Mouse (Mus musculus): ENCODE results near the gene Hrasls.

Hrasls gene

DNA sequence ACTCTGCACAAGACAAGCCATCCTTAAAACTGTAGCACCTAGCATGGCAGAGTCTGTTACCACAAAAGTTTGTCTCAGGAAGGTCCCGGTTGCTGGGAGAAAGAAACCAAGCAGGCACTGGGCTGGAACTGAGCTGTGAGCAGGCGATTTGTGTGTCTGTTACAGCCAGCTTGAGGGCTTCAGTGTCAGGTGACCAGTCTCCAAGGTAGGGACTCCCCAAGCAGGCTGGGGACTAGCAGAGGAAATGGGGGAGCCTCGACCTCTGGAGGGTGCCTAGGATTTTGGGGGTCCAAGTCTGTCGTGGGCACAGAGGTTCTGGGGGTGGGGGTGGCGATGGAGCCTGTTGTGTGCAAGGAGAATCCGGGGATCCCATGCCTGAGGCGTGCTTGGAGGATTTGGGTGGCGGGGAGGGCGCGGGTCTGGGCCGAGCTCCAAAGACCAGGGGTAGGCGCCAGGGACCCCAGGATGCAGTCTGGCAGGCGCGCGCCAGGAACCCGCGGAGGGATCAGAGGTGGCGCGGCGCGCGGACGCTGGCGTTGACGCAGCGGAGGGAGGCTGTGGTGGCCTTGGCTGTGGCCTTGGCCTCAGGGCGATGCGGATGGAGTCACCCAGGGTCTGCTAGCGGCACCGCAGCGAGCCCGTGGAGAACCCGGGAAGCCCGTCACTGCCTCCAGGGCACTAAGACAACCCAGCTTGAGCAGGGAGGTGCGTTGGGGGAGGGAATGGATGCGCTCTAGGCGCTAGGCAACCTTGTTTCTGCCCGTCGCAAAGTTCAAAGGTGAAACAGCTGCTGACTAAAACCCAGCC lies at the start of gene Hrasls:
Gene Hrasls, plus strand, starts transcription at position 91 of the 807 bp plus-strand sequence.
- DNase-seq = peak; percentile 62 to 73

DNA sequence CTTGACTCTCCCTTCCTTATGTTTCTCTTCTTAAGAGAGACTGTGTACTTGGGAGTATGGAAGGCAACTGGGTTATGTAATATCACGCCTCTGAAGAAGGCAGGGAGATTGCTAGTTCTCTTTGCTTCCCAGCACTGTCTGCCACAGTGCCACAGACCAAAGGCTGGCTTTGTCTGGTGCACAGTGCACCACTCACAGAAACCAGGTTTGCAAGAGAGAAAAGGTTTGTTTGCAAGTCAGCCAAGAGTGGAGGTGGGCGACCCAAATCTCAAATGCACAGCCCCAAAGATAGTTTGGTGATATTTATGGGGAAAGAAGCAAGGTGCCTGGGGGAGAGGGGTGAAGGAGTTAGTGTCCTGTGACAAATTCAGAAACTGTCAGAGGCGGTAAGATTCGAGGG lies 47.2 kb upstream of the Hrasls start:
- no peak for DNase-seq

DNA sequence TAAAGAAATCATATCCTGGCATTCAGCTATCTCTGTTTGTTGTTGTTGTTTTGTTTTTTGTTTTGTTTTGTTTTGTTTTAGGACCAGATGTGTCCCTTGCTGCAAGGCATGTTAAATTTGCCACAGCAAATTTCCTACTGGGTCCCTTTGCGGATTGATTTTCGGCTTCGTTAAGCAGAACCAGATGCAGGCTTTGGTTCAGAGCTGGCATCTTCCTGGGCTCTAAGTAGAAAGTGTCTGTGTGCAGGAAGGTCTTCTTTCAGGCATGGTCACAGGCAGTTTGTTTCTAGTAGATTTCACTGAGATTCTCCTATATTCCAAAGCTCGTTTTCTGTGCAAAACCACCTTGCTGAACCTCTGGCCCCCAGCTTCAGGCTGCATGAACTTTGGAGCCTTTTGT lies 42.4 kb upstream of the Hrasls start:
- no peak for DNase-seq

DNA sequence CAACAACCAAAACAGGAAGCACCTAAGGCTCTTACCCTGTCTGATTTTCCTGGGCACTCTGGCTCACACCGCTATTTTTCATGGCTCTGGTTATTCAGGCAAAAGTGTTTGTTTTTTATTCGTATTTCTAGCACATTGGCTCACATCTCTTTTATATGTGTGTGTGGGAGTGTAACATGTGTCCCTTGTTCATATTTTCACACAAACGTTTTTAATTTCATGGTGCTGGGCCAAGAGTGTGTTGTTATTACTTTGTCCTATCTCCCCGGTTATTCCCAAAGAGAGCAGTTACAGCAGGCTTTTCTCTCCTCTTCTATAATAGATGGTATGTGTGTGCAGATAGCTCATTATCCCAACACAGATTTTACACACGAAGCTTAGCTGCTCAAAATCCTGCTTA lies 37.8 kb upstream of the Hrasls start:
- no peak for DNase-seq

DNA sequence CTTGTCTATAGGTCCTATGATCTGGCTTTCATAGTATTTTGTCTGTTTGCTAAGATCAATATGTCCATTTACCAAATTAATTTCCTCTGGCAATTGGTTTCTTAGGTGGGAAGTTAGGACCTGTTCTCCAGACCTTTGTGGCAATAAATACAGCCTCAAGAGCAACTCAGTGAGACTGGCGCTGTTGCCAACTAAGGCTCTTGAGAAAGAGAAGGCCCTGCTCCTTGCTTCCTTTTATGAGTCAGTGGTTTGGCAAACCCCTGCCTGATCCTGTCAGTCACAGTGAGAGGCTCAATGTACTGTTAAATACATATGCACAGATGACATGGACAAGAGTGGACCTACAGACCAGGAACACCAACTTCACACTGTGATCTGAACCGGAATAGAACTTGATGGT lies 36.3 kb upstream of the Hrasls start:
- DNase-seq = no peak

DNA sequence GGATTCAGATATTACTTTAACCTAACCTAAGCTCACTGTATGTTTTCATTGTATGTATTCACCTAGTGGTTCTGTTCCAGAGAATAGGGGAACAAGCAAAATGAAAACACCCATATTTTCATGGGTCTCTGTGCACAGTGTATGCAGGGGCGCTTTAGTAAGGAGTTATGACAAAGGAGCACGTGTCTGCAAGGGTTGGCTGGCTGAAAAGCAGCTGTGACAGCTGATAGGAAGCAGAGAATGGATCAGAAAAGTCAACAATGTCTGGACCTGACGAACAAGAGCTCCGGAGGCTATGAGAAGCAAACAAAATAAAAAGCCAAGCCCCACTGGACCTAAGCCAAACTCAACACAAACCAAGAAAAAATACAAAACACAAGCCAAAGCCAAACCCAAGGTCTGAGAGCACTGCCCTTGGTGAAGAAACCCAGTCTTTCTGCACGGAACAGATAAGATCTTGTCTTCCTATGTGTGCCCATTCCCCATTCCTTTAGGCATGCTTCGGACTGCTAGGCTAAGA lies 34.6 kb upstream of the Hrasls start:
- no peak for DNase-seq

DNA sequence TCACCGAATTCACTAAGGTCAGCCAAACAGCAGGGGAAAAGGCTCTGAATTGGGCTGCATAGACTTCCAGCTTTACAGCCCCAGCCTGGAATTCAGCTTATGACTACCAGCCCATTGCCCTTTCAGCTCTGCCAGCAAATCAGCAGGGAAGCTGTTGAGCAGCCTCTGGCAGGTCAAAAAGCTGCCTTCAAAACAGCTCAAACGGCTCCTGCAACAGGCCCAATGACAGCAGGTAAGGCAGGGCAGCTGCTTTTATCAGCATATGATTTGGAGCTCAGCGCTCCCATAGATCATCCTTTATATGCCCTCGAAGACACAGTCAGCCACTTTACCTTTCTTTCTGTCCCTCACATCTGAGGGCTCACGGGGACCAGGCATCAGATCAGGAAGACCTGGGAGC lies 16.6 kb upstream of the Hrasls start:
- peak; percentile 65 to 72 for DNase-seq

DNA sequence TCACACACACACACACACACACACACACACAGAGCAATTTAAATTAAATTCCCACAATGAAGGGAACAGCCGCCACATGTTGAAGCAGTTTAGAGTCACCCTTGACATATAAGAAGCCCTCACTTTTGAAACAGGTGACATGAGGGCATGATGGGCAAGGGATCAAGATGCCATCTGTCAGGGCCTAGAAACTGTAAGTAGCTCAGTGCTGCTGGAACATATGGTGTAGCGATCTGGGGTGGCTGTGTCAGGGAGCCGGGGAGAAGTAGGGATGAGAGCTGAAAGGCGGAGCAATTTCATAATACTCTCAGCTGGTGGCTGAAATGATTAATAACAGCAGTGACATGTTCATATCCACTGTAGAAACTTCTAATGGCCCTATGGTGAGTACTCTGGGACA lies 15.5 kb upstream of the Hrasls start:
- peak; percentile 71 to 87 for DNase-seq

DNA sequence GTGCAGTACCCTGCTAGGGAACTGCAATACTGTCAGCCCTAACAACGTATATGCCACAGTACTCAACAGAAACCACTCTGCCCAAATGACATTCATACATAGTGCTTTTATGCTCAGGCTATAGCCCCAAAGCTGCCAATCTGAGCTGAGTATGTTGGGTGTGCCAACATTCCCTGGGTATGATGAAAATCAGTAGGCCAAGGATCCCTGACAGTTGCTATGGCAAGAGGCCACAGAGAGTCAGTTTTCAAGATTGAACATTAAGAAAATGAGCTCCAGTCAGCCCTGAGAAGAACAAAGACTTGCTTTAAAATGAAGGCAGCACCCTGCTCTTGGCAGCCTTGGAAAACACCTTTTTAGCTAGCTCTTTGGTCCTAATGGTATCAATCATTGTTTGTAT lies 14.3 kb upstream of the Hrasls start:
- DNase-seq = no peak

DNA sequence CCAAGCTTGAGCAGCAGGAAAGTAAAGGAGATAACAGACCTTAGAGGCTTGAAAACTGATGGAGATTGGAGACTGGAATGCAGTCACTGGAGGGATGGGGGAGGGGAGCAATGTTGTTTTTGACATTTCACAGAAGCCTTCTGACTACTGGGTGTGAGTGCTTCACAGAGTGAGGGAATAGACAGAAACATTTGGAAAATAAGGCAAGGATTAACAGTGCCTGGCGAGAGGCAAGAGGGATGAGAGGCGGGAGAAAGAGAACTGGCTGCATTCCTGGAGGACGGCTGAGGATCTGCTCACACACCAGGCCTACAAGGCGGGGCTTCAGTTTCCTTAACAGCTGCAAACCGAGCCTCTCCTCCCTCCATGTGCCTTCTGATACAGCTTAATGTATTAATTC lies 11.0 kb upstream of the Hrasls start:
- DNase-seq = no peak

DNA sequence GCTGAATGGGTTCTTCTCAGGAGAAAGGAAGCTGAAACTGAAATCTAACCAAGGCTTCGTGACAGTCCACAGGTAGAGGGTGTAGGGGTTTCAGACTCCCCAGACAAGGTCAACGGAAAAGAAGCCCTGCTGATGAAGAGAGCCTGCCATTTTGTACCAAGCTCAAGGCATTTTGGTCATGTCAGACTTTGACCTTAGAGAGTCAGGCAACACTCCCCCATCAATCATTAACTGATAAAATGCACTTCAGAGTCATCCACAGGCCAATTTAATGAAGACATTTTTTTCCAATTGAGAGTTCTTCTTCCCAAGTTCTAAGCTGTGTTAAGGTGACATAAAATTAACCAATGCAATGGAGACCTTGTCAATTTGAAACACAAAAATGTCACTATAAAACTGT lies 8.3 kb upstream of the Hrasls start:
- no peak for DNase-seq

DNA sequence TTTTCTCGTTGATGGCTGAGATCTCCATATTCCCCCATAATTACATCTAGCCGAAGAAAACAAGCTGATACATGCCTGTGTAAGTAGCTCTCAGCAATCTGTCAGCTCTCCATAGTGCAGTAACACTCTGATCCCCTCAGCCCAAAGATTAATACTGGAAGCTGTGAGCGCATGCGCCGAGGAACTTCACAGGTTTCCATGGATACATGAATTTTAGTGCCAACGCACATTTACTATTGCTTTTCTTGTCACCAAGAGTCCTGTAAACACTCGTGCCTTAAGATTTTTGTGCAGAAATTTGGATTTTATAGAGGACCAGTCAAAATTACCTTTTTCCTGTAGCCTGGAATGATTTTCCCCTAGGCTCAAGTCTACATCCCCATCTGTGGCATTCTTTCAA lies 4.6 kb upstream of the Hrasls start:
- DNase-seq = no peak

DNA sequence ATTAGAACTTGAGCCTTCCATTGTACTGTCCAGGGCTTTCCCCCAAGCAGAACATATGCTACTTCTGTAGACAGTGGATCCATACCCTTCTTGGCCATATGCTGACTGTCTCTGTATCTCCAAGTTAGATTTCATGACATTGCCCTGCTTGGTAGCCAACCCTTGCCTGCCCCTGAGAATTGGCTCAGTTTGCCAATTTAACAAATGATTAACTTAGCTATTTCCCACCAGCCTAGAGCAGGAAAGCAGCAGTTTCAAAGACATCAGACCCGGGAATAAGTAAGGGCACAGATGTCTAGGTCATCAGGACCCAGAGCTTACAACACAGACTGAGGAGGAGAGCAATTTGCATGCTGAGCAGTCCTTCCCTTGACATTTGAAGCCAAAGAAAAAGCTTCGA lies 3.9 kb upstream of the Hrasls start:
- no peak for DNase-seq

DNA sequence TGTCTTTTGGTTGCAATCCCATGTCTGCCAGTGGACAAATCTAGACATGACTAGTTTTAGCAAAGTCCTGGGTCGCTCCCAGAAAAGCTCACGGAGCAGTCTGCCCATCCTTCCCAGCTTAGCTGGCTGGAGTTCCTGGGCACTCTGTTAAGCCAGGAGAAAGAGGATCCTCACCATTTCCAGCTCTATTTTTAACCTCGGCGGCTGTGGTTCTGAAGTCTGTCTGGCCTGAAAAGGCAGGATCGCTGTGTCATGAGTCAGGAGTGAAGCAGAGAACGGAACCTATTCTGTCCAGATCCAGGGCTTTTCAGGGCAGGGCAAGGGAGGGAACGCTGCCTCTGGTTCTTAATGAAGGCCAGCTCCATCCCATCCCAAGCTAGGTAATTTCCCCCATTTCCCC lies 654 bp upstream of the Hrasls start:
- DNase-seq = peak; percentile 38 to 55

DNA sequence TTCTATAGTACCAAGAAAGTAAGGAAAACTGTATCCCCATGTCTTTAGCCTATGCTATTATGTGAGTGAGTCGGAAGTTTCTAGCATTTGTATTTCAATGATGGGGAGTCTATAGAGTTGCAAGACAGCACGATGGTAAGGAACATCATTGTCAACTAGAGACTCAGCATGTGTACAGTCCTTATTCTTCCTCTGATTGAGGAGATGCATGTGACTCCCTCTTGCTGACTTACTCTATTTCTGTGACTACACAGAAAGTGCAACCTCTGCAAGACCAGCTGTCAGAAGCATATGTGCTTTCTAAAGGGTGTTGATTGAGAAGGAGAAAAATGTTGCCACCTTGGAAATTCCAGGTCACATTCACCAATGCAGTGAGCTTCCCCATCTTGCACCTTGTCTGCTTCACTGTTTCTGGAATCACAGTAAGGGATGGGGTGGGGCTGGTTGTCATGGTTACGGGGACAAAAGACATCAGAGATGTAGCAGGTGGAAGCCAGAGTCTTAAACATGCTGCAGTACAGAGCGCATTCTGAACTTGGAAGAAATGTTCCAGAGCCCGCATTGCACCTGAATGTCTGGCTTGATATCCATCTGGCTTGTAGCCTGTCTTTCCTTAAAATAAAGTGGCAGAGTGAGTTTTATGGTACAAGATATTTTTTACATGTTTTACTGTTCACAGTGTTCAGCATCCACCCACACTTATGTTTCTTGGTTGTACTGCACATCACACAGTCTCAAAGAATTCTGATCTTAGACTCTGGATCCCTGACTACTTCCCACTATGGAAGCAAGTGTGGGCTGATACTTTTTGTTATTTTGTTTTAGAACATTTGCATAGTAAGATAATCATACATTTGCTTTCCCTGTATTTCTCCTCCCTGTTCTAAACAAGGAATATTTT lies 7.2 kb downstream of the Hrasls start:
- no peak for DNase-seq

DNA sequence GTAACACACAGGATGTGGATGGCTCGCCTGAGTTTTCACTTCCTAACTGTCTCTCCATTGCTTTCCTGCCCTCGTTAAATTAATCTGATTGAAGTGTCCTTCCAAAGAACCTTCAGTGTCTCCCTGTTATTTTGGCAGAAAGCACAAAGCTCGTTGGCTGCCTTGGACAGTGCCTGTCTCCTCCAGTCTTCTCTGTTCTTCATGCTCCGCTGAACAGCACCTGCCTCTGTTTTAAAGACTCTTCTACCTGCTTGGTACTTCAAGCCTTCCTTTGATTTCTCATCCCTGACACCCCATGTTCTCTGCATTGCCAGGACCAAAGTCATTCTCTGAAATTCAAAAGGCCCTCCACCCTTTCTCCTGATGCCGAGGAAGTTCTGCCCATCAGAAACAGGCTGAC lies 26.5 kb downstream of the Hrasls start:
- DNase-seq = peak in 1 of 2 experiments; percentile 23

DNA sequence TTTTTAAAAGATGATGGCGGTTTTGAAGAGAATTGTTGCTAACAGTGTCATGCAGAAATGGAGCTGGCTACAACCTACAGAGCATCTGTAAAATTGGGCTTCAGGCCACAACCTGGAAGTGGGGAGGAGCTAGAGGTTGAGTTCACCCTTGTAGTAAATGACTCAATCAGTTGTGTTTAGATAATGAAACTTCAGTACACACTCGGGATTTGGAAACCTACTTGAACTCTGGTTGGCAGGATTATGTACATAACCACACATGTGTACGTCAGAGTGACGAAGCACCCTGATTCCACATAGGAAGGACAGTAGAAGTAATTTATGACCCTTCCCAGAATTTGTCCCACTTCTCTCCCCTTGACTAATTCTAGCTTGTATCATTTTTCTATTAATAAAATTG lies 44.8 kb downstream of the Hrasls start:
- DNase-seq = no peak

Measured in cerebellum, adult 18-20 months (tissue).